Mouse (Mus musculus) hindbrain, embryonic 10.5 days (tissue): ENCODE measurements around the gene Fth1. TPM values are rescaled to one million over a fixed set of nuclear protein-coding genes. Genes with fewer than 3 reads are reported as not detected.
A peak's percentile ranks its signal among the peaks of the same experiment; 100 is the strongest.

ENCODE experiments used
- DNase-seq: peaks from one replicate; pipeline ENCODE4 v3.0.0-alpha.2; 2017; ENCODE audit warnings: low spot score
- H3K27ac ChIP-seq: fragments of 300-500 bp; sonication (generic); 2 replicates; pipeline ENCODE4 v1.5.1; 2016; ENCODE audit warnings: mild to moderate bottlenecking, moderate library complexity
- H3K27me3 ChIP-seq: fragments of 300-500 bp; sonication (generic); 2 replicates; pipeline ENCODE4 v1.6.1; 2016; ENCODE audit warnings: mild to moderate bottlenecking; ENCODE audit not compliant: poor library complexity, insufficient read depth, severe bottlenecking
- H3K36me3 ChIP-seq: fragments of 300-500 bp; sonication (generic); 2 replicates; pipeline ENCODE4 v1.6.1; 2016; ENCODE audit warnings: mild to moderate bottlenecking, moderate library complexity
- H3K4me1 ChIP-seq: fragments of 300-500 bp; sonication (generic); replicated peaks from 2 replicates; pipeline ENCODE4 v1.6.1; 2016; ENCODE audit warnings: mild to moderate bottlenecking
- H3K4me3 ChIP-seq: fragments of 300-500 bp; sonication (generic); 2 replicates; pipeline ENCODE4 v1.5.1; 2016; ENCODE audit warnings: mild to moderate bottlenecking, moderate library complexity
- H3K9me3 ChIP-seq: fragments of 300-500 bp; sonication (generic); 2 replicates; pipeline ENCODE4 v1.6.1; 2016; ENCODE audit warnings: mild to moderate bottlenecking, moderate library complexity
- WGBS: fragments of 180-500 bp; shearing (Covaris S2); methylation state at CpG from one replicate; pipeline ENCODE4 v1.1.7; 2016; 5-methylcytosine and 5-hydroxymethylcytosine counted together
- polyA plus RNA-seq: library from polyadenylated mRNA; unstranded; fragments of >200 nt; fragmentation: Nextera tagmentation; extraction: Ambion mirVana; gene quantifications from 2 replicates; pipeline ENCODE4 v1.2.1, GENCODE M21; 2016

Fth1 gene
- polyA plus RNA-seq, 1 experiment from 2014 or later: 1,593 TPM

DNA sequence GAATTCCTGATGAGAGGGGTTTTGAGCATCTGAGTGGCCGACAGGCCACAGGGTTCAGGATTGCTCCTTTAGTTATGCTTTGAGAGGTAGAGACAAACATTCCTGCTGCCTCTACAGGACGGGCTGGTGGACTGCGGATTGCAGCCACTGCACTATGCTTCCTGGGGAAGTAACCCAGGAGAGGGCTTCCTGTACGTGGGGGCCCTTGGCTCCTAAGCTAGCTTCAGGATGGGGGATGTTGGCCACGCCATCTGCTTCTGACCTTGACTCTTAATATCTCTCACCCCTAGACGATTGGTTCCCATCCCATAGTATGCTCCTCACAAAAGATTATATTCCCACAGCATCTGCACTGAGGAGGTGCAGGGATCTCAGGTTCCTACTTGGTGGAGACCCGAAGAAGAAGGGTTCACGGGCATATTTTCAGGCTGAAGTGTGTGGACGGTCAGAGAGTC lies 42.9 kb downstream of the Fth1 start:
- 67% methylated on average over 9 of the region's 9 CpGs for WGBS
- H3K4me1 ChIP-seq: peaks cover 55% of the 10 kb centered on the region

DNA sequence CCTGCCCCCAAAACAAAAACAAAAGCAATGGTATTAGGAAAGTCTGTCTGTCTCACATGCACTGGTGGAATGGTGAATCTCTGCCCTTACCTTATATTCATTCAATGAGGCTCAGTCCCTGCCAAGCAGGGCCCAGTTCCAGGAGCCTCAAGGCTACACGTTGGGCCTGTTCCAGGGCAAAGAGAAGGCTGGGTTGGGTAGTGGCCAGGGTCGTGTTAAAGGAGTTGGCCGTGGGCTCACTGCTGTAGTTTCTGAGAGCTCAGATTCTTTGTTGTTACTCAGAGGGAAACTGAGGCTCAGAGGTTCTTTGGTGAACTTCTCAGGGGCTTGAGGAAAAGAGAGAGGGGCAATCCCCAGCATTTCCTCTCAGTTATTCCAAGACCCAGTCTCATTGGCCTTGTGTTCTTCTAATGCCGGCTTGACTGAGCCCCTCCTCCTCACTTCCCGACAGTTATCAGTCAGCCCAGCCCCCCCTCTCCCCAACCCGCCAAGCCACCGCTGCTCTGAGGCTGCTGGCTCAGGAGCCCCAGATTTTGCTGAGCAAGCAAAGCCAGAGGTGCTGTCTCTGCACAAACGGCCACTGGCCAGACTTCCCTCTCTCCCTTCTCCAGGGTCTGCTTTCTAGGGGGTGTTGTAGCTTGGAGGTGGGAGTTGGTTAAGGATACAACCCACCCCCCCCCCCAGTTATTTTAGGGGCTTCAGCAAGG lies 44.9 kb downstream of the Fth1 start:
- H3K27me3 ChIP-seq: no peaks in the 10 kb centered on the region
- DNase-seq: peak; percentile 51
- no peak overlapping the region; the same call in 1 of the 2 replicates for H3K4me3 ChIP-seq
- peaks cover 17% of the 10 kb centered on the region; the same call in 1 of the 2 replicates for H3K36me3 ChIP-seq
- H3K4me1 ChIP-seq: peaks cover 40% of the 10 kb centered on the region
- WGBS: 29% methylated on average over 8 of the region's 8 CpGs
- peak overlapping the region; percentile 60 for H3K27ac ChIP-seq
- H3K9me3 ChIP-seq: no peaks in the 10 kb centered on the region

More for the DNA sequence above, 42.9 kb downstream of the Fth1 start:
- Histone ChIP-seq H3K4me3 (no peak overlapping the region), H3K36me3 (0 out of 2 replicates have a peak, but pooled peaks cover 13% of the 10 kb centered on the region), H3K9me3 (no peaks in the 10 kb centered on the region), H3K27me3 (peaks cover 17% of the 10 kb centered on the region), H3K27ac (no peak overlapping the region; the same call in 1 of the 2 replicates)
- DNase-seq: no peak

DNA sequence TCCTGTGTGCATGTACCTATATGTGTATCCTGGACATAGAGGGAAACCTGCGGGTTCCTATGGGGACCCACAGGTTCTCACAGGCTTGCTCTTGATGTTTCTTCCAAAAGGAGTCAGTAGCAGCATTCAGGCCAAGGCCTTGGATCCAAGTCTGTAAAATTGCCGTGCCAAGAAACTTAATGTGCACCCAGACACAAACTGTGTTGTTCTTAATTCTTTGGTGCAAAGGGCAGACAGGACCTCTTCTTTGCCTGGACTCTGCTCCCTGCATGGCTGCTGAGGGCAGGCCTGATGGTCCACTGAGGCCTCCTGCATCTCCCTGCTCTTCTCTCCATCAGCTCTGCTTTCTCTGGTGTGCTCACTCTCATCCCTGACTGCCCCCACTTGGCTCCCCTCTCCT lies 49.3 kb downstream of the Fth1 start:
- Histone ChIP-seq H3K27me3 (peaks cover 7% of the 10 kb centered on the region), H3K4me3 (no peak overlapping the region), H3K4me1 (peaks cover 25% of the 10 kb centered on the region), H3K27ac (no peak overlapping the region), H3K9me3 (no peaks in the 10 kb centered on the region), H3K36me3 (peaks cover 17% of the 10 kb centered on the region; the same call in 1 of the 2 replicates)
- WGBS: 92% methylated on average over 2 of the region's 2 CpGs
- no peak for DNase-seq

DNA sequence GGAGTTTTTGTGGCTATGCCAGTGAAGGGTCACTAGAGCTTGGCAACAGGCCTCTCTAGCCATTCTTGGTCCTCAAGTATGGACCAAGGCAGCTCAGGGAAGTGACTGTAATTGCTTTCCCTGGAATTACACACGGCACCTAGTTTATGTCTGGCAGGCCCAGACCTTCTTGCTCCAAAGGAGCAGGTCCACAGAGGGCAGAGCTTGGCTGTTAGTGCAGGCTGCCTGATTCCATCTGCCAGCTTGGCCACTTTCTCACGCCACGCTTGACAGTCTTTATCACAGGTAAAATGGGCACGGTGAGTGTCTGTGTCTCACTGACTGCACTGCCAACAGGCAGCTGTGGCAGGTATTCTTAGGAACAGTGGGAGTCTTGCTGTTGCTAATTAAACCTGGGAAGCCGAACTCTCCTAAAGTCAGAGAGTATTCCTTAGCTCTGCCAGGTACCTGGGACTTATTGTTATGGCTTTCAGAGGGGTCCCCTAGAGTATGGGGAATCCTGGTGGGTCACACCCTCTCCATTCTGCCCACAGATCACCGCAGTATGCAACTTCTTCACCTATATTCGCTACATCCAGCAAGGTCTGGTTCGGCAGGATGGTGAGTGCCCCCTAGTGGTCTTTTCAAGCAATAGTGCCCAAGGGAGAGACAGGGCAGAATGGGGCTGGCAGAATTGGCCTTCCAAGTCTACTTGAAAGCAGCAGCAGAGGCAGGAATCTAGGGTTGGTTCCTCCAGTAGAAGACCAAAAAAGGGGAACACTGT lies 53.0 kb downstream of the Fth1 start:
- DNase-seq: peak; percentile 64
- 44% methylated on average over 8 of the region's 8 CpGs for WGBS
- Histone ChIP-seq H3K4me1 (peaks cover 14% of the 10 kb centered on the region), H3K9me3 (no peaks in the 10 kb centered on the region), H3K27ac (no peak overlapping the region), H3K27me3 (peaks cover 7% of the 10 kb centered on the region), H3K36me3 (peaks cover 4% of the 10 kb centered on the region; the same call in 1 of the 2 replicates), H3K4me3 (no peak overlapping the region)

DNA sequence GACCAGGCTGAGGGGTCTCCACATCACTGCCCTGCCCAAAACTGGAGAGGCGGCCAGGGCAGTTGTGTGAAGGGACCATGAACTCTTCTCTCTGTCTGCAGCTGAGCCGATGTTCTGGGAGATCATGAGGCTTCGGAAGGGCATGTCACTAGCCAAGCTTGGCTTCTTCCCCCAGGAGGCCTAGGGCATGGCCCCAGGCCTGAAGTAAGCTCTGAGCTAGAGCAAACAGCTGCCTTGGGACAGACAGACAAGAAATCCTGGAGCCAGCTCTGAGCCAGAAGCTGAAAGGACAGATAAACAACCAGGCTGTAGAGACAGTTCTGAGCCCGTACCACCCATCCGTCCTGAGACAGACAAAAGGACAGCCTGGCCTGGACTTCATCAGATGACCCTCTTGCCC lies 54.0 kb downstream of the Fth1 start:
- H3K4me1 ChIP-seq: peaks cover 14% of the 10 kb centered on the region
- H3K9me3 ChIP-seq: no peaks in the 10 kb centered on the region
- H3K36me3 ChIP-seq: 0 out of 2 replicates have a peak, but pooled peaks cover 2% of the 10 kb centered on the region
- H3K4me3 ChIP-seq: no peak overlapping the region
- 0 out of 2 replicates have a peak overlapping the region, but pooled peaks have one; percentile 40 for H3K27ac ChIP-seq
- 82% methylated on average over 5 of the region's 5 CpGs for WGBS
- peaks cover 7% of the 10 kb centered on the region for H3K27me3 ChIP-seq
- no peak for DNase-seq

Other genes starting within 250 kb of the Fth1 start
- not detected in 2 replicates for gene Scgb2a2, start 133.0 kb upstream of the Fth1 start, polyA plus RNA-seq
- gene Incenp, start 81.0 kb upstream of the Fth1 start, polyA plus RNA-seq: 124 and 150 TPM in 2 replicates
- 1.8 TPM in 2 replicates for gene Best1, start 21.0 kb downstream of the Fth1 start, polyA plus RNA-seq
- 39.7 and 39.8 TPM in 2 replicates for gene Rab3il1, start 21.1 kb downstream of the Fth1 start, polyA plus RNA-seq
- gene Fads3, start 61.0 kb downstream of the Fth1 start, polyA plus RNA-seq: 6.7 and 8.1 TPM in 2 replicates
- gene Fads2, start 121.1 kb downstream of the Fth1 start, polyA plus RNA-seq: 180 and 207 TPM in 2 replicates
- gene Fads1, start 202.3 kb downstream of the Fth1 start, polyA plus RNA-seq: 162 and 170 TPM in 2 replicates
- gene Tmem258, start 223.4 kb downstream of the Fth1 start, polyA plus RNA-seq: 387 and 389 TPM in 2 replicates
- 135 and 181 TPM in 2 replicates for gene Fen1, start 223.6 kb downstream of the Fth1 start, polyA plus RNA-seq